ENCODE assay signal across 1 mouse cellular context in genomic region chr14:57890011-57890842, GRCm38 (mm10).
TF ChIP-seq lines count a peak whose summit lies in the region.

Zdhhc20 (minus strand) TSS chr14:57890276.

TF ChIP-seq in CH12.LX, 34 proteins besides CTCF, POLR2A, EP300 and RAD21 (continued from another document):
- TF ChIP-seq JUN (IDR thresholded peaks at IDR 0.05; ENCODE audit: insufficient read depth, low read depth, low read length), result no peak
